Mouse (Mus musculus) embryonic facial prominence, embryonic 14.5 days (tissue): ENCODE data around the gene Slc17a9. TPM values are rescaled to one million over a fixed set of nuclear protein-coding genes. Genes with fewer than 3 reads are reported as not detected.
A peak's percentile ranks its signal among the peaks of the same experiment; 100 is the strongest.
"Not testable (repeated sequence)": the region's sequence is repeated elsewhere in the genome, so short reads cannot be mapped to it uniquely, and the experiment has no call there.

Source experiments
- ATAC-seq: fragments of 200-750 bp; cut with Nextera tagmentation; 2 replicates; pipeline ENCODE4 v1.8.0; 2017; ENCODE audit warnings: low read depth, moderate number of reproducible peaks, moderate TSS enrichment
- DNase-seq: peaks from one replicate; pipeline ENCODE4 v3.0.0-alpha.2; 2015; ENCODE audit warnings: low spot score
- H3K27ac ChIP-seq: fragments of 300-500 bp; sonication (generic); replicated peaks from 2 replicates; pipeline ENCODE4 v1.5.1; 2014; ENCODE audit warnings: low read depth, mild to moderate bottlenecking, low read length, moderate library complexity
- H3K27me3 ChIP-seq: fragments of 300-500 bp; sonication (generic); replicated peaks from 2 replicates; pipeline ENCODE4 v1.6.1; 2014; ENCODE audit warnings: low read length; ENCODE audit not compliant: control insufficient read depth, insufficient read depth
- H3K36me3 ChIP-seq: fragments of 300-500 bp; sonication (generic); 2 replicates; pipeline ENCODE4 v1.6.1; 2014; ENCODE audit warnings: low read length, mixed read lengths; ENCODE audit not compliant: control insufficient read depth, insufficient read depth
- H3K4me1 ChIP-seq: fragments of 300-500 bp; sonication (generic); 2 replicates; pipeline ENCODE4 v1.6.1; 2014; ENCODE audit warnings: antibody characterized with exemption, low read length; ENCODE audit not compliant: control insufficient read depth, insufficient read depth
- H3K4me2 ChIP-seq: fragments of 300-500 bp; sonication (generic); 2 replicates; pipeline ENCODE4 v1.6.1; 2014; ENCODE audit warnings: low read depth, mild to moderate bottlenecking, low read length, moderate library complexity, mixed read lengths
- H3K4me3 ChIP-seq: fragments of 300-500 bp; sonication (generic); 2 replicates; pipeline ENCODE4 v1.5.1; 2014; ENCODE audit warnings: low read depth, mild to moderate bottlenecking, low read length
- H3K9ac ChIP-seq: fragments of 300-500 bp; sonication (generic); 2 replicates; pipeline ENCODE4 v1.6.1; 2014; ENCODE audit warnings: low read depth, mild to moderate bottlenecking, low read length, moderate library complexity, mixed read lengths
- H3K9me3 ChIP-seq: fragments of 300-500 bp; sonication (generic); 2 replicates; pipeline ENCODE4 v1.6.1; 2016; ENCODE audit warnings: low read length; ENCODE audit not compliant: control insufficient read depth
- WGBS: fragments of 180-500 bp; shearing (Covaris S2); extraction: QIAGEN DNeasy Blood & Tissue Kit; methylation state at CpG from one replicate; pipeline ENCODE4 v1.1.7; 2014; 5-methylcytosine and 5-hydroxymethylcytosine counted together
- polyA plus RNA-seq: library from polyadenylated mRNA; unstranded; fragments of >200 nt; fragmentation: Nextera tagmentation; extraction: Ambion mirVana; gene quantifications from 2 replicates; pipeline ENCODE4 v1.2.1, GENCODE M21; 2014

Slc17a9 gene
- polyA plus RNA-seq, 1 experiment from 2014 or later = 2.9 TPM

DNA sequence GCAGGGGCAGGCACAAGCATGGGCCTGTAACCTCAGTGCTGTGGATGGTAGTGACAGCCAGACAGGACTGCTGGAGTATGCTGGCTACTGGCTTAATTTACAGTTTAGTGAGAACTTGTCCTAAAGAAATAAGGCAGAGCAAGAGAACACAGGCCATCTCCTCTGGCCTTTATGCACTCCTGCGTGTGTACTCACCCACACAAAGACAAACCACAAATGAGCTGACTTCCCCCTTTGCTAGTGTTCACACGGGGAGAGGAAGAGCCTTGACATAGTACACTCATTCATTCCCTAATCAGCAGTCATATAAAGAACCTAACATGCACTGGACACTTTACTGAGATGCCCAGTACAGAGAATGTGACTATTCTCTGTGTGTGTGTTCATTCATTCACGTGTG lies 20.0 kb upstream of the Slc17a9 start:
- no peak for DNase-seq
- H3K27me3 ChIP-seq = no peaks in the 10 kb centered on the region
- H3K27ac ChIP-seq = no peak overlapping the region
- WGBS = 81% methylated on average over 3 of the region's 3 CpGs
- H3K4me1 ChIP-seq = peaks cover 24% of the 10 kb centered on the region
- H3K4me3 ChIP-seq = no peak overlapping the region
- no peak overlapping the region for H3K9ac ChIP-seq
- no peak overlapping the region for H3K4me2 ChIP-seq
- no peaks in the 10 kb centered on the region for H3K9me3 ChIP-seq
- 0 out of 2 replicates have a peak, but pooled peaks cover 6% of the 10 kb centered on the region for H3K36me3 ChIP-seq
- no peak for ATAC-seq

DNA sequence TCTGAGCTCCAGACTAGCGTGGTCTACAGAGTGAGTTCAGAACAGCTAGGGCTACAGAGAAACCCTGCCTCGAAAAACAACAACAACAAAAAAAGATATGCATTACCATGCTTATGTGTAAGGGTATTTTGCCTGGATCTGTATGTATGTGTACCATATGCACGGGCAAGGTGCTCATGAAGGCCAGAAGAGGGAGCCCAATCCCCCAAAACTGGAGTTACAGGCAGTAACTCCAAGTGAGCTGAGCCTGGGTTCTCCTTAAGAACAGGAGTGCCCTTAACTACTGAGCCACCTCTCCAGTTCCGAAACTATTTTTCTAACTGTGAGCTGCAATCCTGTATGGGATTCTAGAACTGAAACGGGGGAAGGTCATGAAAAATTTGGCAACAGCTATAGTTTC lies 19.1 kb upstream of the Slc17a9 start:
- no peak overlapping the region for H3K4me3 ChIP-seq

DNA sequence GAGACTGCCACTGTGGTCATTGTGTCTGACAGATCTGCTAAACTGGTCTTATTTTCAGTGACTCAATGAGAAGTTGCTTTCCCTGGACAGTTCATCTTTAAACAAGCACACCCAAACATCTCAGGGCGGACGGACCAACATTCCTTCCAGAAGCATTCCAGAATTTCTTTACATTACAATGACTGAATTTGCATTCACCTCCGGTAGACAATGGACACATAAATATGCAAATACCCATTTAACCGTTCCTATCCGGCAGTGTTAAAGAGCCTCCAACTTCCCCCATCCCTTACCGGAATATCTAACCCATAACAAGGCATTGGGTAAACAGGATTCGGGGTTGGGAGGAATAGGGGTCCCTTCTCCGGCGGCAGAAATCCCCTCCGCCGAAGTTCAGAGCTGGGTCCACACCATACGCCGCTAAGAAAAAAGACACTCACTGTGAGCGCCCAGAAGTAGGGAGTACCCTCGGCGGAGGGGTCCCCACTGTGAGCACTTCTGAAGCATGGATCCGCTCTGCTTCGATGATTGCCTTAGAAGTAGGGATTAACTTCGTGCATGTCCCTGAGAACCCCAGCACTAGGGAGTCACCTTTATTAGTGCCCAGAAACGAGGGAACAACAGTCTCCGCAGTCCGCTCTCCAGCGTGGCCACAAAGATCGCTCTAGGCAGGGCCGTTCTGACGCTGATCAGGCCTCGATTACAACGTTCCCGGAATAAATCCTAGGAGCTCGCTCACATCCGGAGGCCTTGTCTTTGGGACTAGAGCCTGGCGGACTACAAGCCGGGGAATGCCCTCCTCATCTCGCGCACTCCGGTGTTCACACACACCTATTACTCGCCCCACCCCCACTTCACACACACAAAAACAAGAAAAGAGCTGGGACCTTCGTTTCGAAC lies 15.8 kb upstream of the Slc17a9 start:
- H3K4me1 ChIP-seq = peaks cover 16% of the 10 kb centered on the region
- under 1% methylated on average over 39 of the region's 39 CpGs for WGBS
- peak overlapping the region; percentile 98 for H3K9ac ChIP-seq
- DNase-seq = no peak
- H3K27me3 ChIP-seq = no peaks in the 10 kb centered on the region
- H3K9me3 ChIP-seq = no peaks in the 10 kb centered on the region
- H3K27ac ChIP-seq = peak overlapping the region; percentile 86
- ATAC-seq = peak; percentile 54
- peaks cover 24% of the 10 kb centered on the region for H3K36me3 ChIP-seq
- H3K4me2 ChIP-seq = peak overlapping the region; percentile 75
- peak overlapping the region; percentile 86 for H3K4me3 ChIP-seq

More for the DNA sequence above, 19.1 kb upstream of the Slc17a9 start:
- Histone ChIP-seq H3K27ac (no peak overlapping the region), H3K9me3 (no peaks in the 10 kb centered on the region), H3K4me1 (peaks cover 16% of the 10 kb centered on the region), H3K9ac (no peak overlapping the region), H3K27me3 (no peaks in the 10 kb centered on the region), H3K36me3 (0 out of 2 replicates have a peak, but pooled peaks cover 6% of the 10 kb centered on the region), H3K4me2 (no peak overlapping the region)
- no peak for DNase-seq
- WGBS = 95% methylated on average over 5 of the region's 5 CpGs
- ATAC-seq = no peak

DNA sequence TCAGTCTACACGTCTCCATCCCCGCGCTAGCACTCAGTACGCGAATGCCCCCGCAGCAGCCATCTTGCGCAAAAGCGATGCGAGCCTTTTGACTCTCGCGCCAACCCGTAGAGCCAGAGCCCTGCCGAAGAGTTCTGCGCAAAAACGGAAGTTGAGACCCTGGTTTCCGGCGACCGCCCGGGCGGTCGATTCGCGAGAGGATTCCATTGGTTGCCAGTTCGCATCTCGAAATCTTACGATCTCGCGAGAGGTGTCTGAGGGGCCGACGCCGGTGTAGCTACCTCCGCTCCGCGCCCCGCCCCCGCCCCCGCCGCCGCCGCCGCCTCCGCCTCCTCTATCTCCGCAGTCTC lies 15.2 kb upstream of the Slc17a9 start, which contains the start of the genes Dido1 and Gid8:
TSS of gene Dido1 (minus strand) at position 77 of the 350 bp plus-strand sequence.
TSS of gene Gid8 (plus strand) at position 195 of the 350 bp plus-strand sequence.
- H3K27me3 ChIP-seq = no peaks in the 10 kb centered on the region
- DNase-seq (peak; percentile 99), ATAC-seq (peak; percentile 97)
- H3K36me3 ChIP-seq = peaks cover 30% of the 10 kb centered on the region
- H3K4me1 ChIP-seq = peaks cover 16% of the 10 kb centered on the region
- peak within 1 kb of the TSS; percentile 86 for H3K4me3 ChIP-seq
- peak within 1 kb of the TSS; percentile 86 for H3K27ac ChIP-seq
- H3K9ac ChIP-seq = peak within 1 kb of the TSS; percentile 98
- H3K9me3 ChIP-seq = no peaks in the 10 kb centered on the region
- peak within 1 kb of the TSS; percentile 81 for H3K4me2 ChIP-seq
- WGBS = under 1% methylated on average over 19 of the region's 43 CpGs

DNA sequence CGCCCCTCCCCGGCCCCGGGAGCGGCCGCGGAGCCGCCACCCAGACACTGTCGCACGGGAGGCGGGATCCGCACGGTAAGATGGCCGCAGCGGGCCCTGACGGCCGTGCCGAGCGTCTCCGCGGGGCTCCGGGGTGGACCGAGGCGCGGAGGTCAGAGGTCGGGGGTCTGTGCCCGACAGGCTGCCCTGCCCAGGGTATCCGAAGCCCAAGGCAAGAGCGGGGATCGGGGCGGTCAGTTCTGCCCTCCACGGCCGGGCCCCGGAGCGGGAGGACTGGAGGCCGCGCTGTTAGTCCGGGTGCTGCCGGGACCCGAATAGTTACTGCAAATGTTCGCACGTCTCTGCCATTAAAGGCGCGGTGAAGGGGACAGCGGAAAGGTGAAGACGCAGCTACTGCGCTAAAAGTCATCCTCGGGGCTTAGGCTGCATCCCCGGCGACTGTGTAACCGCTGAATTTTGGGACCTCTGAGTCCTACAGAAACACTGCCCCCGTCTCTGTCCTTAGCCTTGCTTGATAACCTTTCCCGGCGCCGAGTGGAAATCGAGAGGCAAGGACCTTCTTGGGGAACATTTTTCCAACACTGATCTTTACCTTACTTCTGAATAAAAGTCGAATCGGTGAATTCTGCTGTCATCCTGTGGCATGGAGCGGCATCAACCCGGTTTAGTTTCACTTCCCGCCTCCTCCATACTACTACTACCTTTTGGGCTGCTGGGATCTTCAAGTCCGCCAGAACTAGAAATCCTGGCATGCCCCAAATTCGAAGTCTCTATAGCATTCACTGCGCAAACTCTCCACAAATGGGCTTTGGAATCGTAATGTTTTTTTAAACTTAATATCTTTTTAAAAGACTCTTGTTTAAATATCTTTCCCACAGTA lies 14.5 kb upstream of the Slc17a9 start:
- Histone ChIP-seq H3K27ac (peak overlapping the region; percentile 82), H3K36me3 (peaks cover 25% of the 10 kb centered on the region), H3K9ac (peak overlapping the region; percentile 98), H3K4me3 (peak overlapping the region; percentile 86), H3K9me3 (no peaks in the 10 kb centered on the region), H3K4me1 (peaks cover 16% of the 10 kb centered on the region), H3K27me3 (no peaks in the 10 kb centered on the region), H3K4me2 (peak overlapping the region; percentile 81)
- DNase-seq = no peak
- no peak; the same call in 1 of the 2 replicates for ATAC-seq
- WGBS = 4% methylated on average over 37 of the region's 64 CpGs

DNA sequence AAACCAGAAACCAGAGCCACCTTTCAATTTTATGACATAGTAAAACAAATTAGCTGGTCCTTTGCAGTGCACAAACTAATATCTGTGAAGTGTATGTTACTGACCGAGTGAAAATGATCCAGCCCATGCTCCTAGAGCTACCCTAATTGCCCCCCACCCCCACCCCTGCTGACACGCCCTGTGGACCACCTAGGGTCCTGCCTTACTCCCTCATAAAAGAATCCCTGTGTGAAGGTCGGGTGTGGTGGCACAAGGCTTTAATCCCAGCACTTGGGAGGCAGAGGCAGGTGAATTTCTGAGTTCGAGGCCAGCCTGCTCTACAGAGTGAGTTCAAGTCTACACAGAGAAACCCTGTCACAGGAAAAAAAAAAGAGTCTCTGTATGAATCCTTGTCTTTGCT lies 13.5 kb upstream of the Slc17a9 start:
- no peak for ATAC-seq
- Histone ChIP-seq H3K4me2 (peak overlapping the region; percentile 81), H3K9me3 (no peaks in the 10 kb centered on the region), H3K4me1 (peaks cover 16% of the 10 kb centered on the region), H3K9ac (peak overlapping the region; percentile 98), H3K27me3 (no peaks in the 10 kb centered on the region), H3K36me3 (peaks cover 30% of the 10 kb centered on the region), H3K27ac (no peak overlapping the region), H3K4me3 (peak overlapping the region; percentile 86)
- DNase-seq = no peak
- WGBS = 60% methylated on average over 4 of the region's 4 CpGs

DNA sequence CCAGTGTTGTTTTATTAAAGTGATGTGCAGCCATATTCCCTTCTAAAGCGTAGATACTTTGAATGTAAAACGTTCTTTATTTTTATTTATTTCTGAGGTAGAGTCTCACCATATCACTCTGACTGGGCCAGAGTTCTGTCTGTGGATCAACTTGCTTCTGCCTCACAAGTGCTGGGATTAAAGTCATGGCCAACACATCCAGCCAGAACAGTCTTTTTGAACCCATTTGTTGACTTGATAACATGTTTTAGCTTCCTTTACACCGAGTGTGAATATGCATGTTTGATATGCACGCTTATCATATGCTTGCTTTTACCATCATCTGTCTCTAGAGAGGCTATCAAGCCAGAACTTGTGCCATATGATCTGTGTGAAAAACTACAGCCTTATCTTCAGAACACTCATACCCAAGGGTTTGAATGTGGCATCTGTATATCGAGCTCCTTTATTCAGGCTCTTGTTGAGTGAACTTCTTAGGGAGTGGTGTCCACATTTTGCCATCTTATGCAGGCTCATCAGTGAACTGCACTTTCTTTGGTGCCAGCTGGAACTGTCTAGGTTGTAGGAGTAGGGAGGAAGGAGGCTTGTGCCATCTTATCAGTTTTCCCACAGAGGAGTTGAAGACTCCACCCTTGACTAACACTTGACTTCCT lies 12.9 kb upstream of the Slc17a9 start:
- Histone ChIP-seq H3K27me3 (no peaks in the 10 kb centered on the region), H3K9ac (no peak overlapping the region), H3K4me3 (no peak overlapping the region), H3K9me3 (no peaks in the 10 kb centered on the region), H3K4me1 (peaks cover 16% of the 10 kb centered on the region), H3K36me3 (peaks cover 37% of the 10 kb centered on the region), H3K27ac (no peak overlapping the region), H3K4me2 (no peak overlapping the region)
- DNase-seq (no peak), ATAC-seq (no peak)
- WGBS = 91% methylated on average over 5 of the region's 5 CpGs

DNA sequence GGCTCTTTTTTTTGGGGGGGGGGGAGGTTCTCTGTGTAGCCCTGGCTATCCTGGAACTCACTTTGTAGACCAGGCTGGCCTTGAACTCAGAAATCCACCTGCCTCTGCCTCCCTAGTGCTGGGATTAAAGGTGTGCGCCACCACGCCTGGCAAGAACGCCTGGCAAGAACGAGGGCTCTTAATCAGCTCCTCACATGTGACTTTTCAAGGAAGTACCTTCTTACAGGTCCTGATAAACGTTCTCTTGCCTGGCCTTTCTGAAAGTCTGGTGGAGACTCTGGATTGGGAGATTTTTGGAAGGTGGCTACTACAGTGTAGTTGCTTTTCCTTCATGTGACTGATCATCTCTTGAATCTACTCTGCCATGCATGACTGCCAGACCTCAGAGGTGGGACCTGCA lies 2.3 kb upstream of the Slc17a9 start:
- not testable (repeated sequence) for H3K4me1 ChIP-seq, H3K27me3 ChIP-seq, H3K9ac ChIP-seq, H3K4me2 ChIP-seq, H3K4me3 ChIP-seq, H3K27ac ChIP-seq, ATAC-seq, DNase-seq, H3K9me3 ChIP-seq
- H3K36me3 ChIP-seq = peaks cover 55% of the 10 kb centered on the region
- WGBS = 93% methylated on average over 5 of the region's 5 CpGs
